Mouse (Mus musculus): ENCODE results near the gene Flt3l. TPM values are rescaled to one million over a fixed set of nuclear protein-coding genes. Genes with fewer than 3 reads are reported as not detected.

Gene Flt3l
- total RNA-seq, 1 experiment from 2014 or later = 35.3 TPM

DNA sequence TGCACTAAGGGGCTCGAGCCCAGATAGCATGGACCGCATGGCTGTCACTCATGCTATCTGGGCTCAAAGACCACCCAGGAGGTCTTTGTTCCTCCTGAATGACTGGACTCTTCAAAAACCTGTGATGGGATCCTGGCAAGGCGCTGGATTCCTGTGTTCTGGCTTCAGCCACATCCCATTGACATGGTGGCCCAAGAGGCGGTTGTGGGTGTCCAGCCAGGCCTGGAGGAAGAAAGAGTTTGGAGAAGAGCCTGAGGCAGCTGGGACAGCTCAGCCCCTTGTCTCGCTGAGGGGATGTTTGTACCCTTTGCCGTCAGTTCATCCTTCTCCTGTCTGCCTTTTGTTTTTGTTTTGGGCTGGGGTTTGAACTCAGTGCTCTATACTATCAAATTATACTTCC lies 13.3 kb upstream of the Flt3l start:
- ATAC-seq (replicated peaks; ENCODE audit: insufficient number of reproducible peaks, low FRiP score, low TSS enrichment, poor library complexity, severe bottlenecking) = no peak

DNA sequence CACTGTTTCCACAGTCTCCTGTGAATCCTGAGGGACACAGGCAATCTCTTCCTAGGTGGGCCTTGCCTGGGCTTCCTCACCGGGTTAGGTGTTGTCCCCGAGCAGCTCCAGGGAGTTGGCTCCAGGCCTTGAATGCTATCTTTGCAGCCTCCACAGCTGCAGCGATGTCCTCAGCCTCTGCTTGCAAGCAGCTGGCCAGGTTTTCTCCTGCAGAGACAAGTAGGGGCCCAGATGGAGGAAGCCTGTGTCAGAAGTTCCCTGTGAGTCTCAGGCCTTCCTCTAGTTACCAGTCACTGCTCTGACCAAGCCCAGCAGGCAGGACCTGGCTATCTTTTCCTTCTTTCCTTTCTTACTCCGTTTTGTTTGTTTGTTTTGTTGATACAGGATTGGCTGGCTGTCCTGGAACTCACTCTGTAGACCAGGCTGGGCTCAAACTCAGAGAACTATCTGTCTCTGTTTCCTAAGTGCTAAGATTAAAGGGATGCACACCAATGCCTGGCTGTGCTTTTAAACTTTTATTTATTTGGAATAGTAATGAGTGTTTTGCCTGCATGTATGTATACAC lies 12.4 kb upstream of the Flt3l start:
- no peak for ATAC-seq (replicated peaks; ENCODE audit: insufficient number of reproducible peaks, low FRiP score, low TSS enrichment, poor library complexity, severe bottlenecking)

GRCm38 (mm10) chr7:45147899-45148298 lies 11.7 kb upstream of the Flt3l start:
- ATAC-seq (replicated peaks; ENCODE audit: insufficient number of reproducible peaks, low FRiP score, low TSS enrichment, poor library complexity, severe bottlenecking) = no peak

DNA sequence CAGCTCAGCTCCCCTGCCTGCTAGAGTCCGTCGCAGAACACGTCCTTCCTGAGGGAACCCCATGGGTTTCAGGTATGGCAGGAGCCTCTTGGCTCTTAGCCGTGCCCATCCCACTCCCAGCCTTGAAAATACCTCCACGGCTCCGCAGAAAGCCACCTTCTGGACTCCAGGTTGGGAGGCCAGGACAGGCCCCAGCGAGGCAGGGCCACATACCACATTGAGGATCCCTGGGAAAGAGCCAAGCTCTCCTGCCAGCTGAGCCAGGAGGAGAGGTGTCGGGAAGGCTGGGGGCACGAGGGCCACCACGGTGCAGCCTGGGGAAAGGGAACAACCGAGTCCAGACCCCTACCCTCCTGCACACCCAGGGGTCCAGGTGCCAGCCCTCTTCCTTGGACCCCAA lies 11.0 kb upstream of the Flt3l start:
- no peak for ATAC-seq (replicated peaks; ENCODE audit: insufficient number of reproducible peaks, low FRiP score, low TSS enrichment, poor library complexity, severe bottlenecking)

DNA sequence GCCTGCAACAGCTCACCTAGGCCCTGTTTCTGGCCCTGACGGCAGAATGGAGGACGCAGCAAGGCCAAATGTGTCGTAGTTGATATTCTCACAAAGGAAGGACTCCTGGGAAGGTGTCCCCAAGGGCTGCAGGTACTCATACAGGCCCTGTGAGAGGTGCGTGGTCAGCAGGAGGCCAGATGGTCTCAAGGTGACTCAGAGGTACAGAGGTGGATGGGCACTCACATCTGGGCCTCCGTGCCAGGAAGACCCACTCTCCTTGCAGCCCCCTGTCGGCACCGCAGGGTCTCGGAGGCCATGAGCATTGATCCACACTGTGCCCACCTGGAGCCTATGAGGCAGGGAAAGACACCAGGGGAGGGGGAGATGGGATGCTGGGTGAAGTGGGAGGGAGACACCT lies 9.2 kb upstream of the Flt3l start:
- no peak for ATAC-seq (replicated peaks; ENCODE audit: insufficient number of reproducible peaks, low FRiP score, low TSS enrichment, poor library complexity, severe bottlenecking)

DNA sequence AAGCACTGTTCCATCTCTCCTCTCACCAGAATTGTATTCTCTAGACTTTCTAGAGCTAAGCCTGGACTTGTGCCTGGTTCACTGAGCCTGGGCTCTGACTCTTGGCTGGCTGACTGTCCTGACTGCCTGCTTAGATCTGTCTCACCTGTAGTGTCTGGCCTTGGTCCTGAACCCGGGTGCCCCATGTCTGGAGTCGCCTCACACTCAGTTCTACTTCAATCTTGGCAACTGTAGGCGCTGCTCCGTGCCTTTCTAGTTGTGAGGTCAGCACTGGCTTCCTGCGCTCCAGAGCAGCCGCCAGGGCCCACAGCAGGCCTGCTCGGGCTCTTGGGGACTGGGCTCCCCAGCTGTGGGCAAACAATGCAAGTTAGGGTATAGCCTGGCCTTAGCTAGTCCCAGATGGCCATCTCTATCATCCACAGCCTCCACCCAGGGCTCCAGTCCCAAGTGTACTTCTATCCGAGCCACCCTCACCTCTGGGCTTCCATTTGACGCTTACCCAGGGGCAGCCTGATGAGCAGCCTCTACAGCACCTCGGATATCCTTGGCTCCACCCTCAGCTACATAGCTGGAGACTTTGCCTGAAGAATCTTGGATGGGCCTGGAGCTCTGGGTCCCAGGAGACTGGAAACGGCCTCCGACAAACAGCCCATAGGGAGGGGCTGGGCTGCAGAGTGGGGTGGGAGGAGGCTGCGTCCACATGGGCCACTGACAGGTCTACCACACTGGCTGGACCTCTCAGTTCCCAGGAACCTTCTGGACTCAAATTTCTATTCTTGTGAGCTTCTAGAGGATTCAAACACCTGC lies 8.3 kb upstream of the Flt3l start:
- ATAC-seq (replicated peaks; ENCODE audit: insufficient number of reproducible peaks, low FRiP score, low TSS enrichment, poor library complexity, severe bottlenecking) = no peak

GRCm38 (mm10) chr7:45141914-45142313 lies 5.7 kb upstream of the Flt3l start:
- no peak for ATAC-seq (replicated peaks; ENCODE audit: insufficient number of reproducible peaks, low FRiP score, low TSS enrichment, poor library complexity, severe bottlenecking)

- ATAC-seq (replicated peaks; ENCODE audit: insufficient number of reproducible peaks, low FRiP score, low TSS enrichment, poor library complexity, severe bottlenecking) = no peak
These were observed 5.1 kb upstream of the Flt3l start for GRCm38 (mm10) chr7:45141319-45141718.

DNA sequence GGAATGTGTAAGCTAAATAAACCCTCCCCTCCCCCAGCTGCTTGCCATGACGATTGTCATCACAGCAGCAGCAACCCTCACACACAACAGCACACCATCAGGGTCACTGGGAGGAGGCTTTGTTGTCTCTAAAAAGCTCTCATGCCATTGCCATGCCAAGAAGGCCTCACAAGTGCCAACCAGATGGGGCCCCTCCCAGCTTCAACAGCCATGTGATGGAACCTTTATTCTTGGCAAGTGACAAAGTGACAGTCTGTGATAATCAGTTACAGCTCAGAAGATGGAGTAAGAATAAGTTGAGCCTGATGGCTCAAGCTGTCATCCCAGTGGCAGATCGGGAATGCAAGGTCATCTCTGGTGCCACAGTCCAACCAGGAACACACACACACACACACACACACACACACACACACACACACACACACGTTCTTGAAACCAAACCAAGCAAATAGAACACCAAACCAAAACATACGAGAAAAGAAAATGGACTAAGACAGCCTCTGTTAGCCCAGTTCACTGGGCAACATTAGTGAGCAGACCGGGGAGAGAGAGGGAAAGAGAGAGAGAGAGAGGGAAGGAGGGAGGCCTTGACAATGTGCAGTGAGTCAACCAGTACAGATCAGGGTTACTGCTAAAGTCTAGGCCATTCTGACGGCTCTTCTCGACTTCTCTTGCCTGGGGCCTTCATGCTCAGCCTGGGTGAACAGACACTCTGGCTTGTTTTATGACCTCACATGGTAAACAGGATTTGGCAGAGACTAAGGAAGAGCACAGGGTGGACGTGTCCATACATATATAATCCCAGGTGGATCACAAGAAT lies 3.9 kb upstream of the Flt3l start:
- ATAC-seq (replicated peaks; ENCODE audit: insufficient number of reproducible peaks, low FRiP score, low TSS enrichment, poor library complexity, severe bottlenecking) = no peak

GRCm38 (mm10) chr7:45138403-45138802 lies 2.2 kb upstream of the Flt3l start:
- no peak for ATAC-seq (replicated peaks; ENCODE audit: insufficient number of reproducible peaks, low FRiP score, low TSS enrichment, poor library complexity, severe bottlenecking)

DNA sequence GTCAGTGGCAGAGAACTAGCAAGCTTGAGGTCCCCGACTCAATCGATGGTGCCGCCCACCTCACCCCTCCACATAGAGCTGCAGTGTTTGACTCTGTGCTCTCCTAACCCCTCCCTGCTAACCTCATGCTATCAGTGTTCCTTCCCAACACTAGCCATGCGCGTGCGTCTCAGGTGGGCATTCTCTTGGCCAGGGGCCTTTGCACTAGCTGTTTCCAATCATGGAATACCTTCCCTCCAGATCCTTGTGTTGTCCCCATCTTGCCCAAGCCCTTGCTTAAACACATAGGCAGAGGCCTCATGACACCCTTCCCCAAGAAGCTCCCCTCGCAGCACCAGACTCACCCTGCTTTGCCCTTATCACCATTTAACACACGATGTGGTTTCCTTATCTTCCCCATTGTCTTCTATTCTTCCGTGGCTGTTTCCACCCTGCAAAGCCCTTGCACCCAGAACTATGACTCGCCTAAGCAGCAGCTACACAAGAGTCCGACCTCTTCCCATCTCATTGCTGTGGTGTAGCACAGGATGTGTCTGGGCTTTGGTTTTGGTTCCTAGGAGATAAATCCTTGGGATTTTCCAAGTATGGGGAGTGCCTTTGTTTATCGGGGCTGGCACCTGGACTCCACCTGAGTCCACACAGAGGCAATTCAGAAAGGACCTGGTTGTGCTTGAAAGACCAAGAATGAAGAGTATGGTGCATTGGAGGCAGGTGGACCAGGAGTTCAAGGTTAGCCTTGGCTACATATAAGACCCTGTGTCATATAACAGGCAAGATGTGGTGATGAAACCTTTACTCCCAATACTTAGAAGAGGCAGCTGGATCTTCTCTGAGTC lies 1.2 kb upstream of the Flt3l start:
- ATAC-seq (replicated peaks; ENCODE audit: insufficient number of reproducible peaks, low FRiP score, low TSS enrichment, poor library complexity, severe bottlenecking) = no peak

- ATAC-seq (replicated peaks; ENCODE audit: insufficient number of reproducible peaks, low FRiP score, low TSS enrichment, poor library complexity, severe bottlenecking) = no peak
These were observed 862 bp downstream of the Flt3l start for GRCm38 (mm10) chr7:45135370-45135769.

- ATAC-seq (replicated peaks; ENCODE audit: insufficient number of reproducible peaks, low FRiP score, low TSS enrichment, poor library complexity, severe bottlenecking) = no peak; the same call in 1 of the 2 replicates
These were observed 1.6 kb downstream of the Flt3l start for GRCm38 (mm10) chr7:45134544-45135026.

DNA sequence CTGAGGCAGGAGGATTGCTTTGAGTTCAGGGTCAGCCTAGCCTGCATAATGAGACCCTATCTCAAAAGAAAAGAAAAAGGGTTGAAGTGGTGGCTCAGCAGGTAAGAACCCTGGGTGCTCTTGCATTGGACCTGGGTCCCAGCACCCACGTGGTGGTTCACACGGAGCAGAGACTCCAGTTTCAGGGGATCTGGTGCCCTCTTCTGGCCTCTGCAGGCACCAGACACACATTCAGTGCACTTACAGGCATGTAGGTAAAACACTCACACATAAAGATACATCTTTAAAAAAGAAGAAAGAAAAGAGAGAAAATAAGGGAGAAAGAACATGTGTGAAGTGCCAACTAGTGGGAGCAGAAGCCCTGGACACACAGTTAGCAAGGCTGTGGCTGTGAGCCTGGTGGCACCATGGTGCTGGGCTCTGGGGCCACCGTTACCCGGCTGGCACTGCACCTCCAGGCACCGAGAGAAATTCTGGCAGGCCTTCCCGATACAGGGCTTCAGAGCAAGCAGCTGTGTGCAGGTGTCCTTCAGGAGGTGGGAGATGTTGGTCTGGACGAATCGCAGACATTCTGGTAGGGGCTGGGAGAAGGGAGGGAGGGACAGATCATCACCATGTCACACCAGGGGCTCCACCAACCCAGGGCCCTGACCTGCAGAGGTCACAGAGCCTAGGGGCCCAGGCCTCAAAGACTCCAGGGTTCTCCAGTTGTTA lies 2.6 kb downstream of the Flt3l start:
- no peak for ATAC-seq (replicated peaks; ENCODE audit: insufficient number of reproducible peaks, low FRiP score, low TSS enrichment, poor library complexity, severe bottlenecking)

DNA sequence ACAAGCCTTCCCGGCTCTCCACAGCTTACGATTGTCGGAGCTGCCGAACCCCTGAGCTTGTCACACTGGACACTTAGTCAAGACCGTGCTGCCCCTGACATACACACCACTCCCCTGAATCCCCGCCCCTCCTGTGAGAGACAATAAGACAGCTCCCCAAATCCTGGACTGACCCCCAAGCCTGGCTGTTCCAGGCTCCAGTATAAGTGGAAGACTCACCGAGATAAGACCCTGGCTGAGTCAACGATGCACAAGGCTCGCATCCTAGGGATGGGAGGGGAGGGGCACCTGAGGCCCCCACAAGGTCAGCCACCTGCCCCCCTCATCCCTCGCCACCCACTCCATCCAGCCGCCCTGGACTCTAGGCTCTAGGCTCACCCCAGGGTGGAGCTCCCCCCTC lies 4.4 kb downstream of the Flt3l start:
- ATAC-seq (replicated peaks; ENCODE audit: insufficient number of reproducible peaks, low FRiP score, low TSS enrichment, poor library complexity, severe bottlenecking) = no peak

GRCm38 (mm10) chr7:45129776-45130512 lies 6.3 kb downstream of the Flt3l start:
- no peak for ATAC-seq (replicated peaks; ENCODE audit: insufficient number of reproducible peaks, low FRiP score, low TSS enrichment, poor library complexity, severe bottlenecking)

DNA sequence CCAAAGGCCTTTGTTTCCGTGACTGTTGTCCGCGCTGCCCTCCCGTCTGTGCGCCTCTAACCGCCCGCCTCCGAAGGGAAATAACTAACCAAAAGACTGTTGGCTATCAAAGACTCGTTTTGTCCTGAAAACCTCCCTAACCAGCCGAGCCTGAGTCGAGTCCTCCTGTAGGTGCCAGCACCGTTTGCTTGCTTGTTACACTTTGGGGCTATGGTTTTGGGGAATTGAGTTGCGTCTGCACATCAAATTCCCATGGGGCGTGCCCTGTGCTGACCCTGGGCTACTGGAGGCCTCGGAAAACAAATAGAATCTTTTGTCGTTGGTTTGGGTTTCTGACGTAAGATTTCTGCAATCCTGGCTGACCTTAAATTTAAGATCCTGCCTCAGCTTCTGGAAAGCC lies 6.9 kb downstream of the Flt3l start:
- ATAC-seq (replicated peaks; ENCODE audit: insufficient number of reproducible peaks, low FRiP score, low TSS enrichment, poor library complexity, severe bottlenecking) = no peak
